Mouse (Mus musculus) G1E (cell line): ENCODE data around the gene Zfp775. TPM values are rescaled to one million over a fixed set of nuclear protein-coding genes. Genes with fewer than 3 reads are reported as not detected.

Source experiments
- ATAC-seq: 2 replicates; pipeline ENCODE4 v1.8.0; 2016; ENCODE audit warnings: mild to moderate bottlenecking; ENCODE audit not compliant: insufficient number of reproducible peaks, poor library complexity, low FRiP score, severe bottlenecking; ENCODE audit errors: extremely low read depth
- DNase-seq: peaks from one replicate; pipeline ENCODE4 v3.0.0; 2012; ENCODE audit warnings: low spot score
- H3K27me3 ChIP-seq: 2 replicates; pipeline ENCODE4 v1.6.1; 2012; ENCODE audit warnings: mild to moderate bottlenecking, low read length, inconsistent platforms; ENCODE audit not compliant: insufficient read depth
- H3K36me3 ChIP-seq: replicated peaks from 2 replicates; pipeline ENCODE3; 2012; ENCODE audit warnings: mild to moderate bottlenecking, inconsistent platforms
- H3K4me1 ChIP-seq: 2 replicates; pipeline ENCODE4 v1.6.1; 2012; ENCODE audit warnings: low read depth, low read length, inconsistent platforms, mixed read lengths; ENCODE audit not compliant: insufficient read depth
- H3K4me3 ChIP-seq: 2 replicates; pipeline ENCODE4 v1.5.1; 2012; ENCODE audit warnings: low read depth, mild to moderate bottlenecking, inconsistent platforms, low read length, moderate library complexity, mixed read lengths
- H3K9me3 ChIP-seq: replicated peaks from 2 replicates; pipeline ENCODE4 v1.6.1; 2012; ENCODE audit warnings: inconsistent platforms
- CTCF ChIP-seq: IDR thresholded peaks from 2 replicates; pipeline ENCODE4 v1.5.1; 2012; ENCODE audit warnings: low read depth, low read length, inconsistent platforms, mixed read lengths
- GATA1 ChIP-seq: IDR thresholded peaks from 2 replicates; pipeline ENCODE4 v1.6.1; 2012; ENCODE audit warnings: borderline replicate concordance, low read length, inconsistent platforms, mixed read lengths
- GATA2 ChIP-seq: IDR thresholded peaks from 2 replicates; pipeline ENCODE4 v1.6.1; 2012; ENCODE audit warnings: low read depth, low read length, inconsistent platforms, borderline replicate concordance
- POLR2AphosphoS5 ChIP-seq: IDR thresholded peaks from 2 replicates; pipeline ENCODE4 v1.6.1; 2012; ENCODE audit warnings: low read depth, low read length, inconsistent platforms; ENCODE audit not compliant: insufficient replicate concordance
- TAL1 ChIP-seq: conservative IDR thresholded peaks from 2 replicates; pipeline ENCODE4 v1.6.1; 2012; ENCODE audit warnings: low read depth, low read length, inconsistent platforms, mixed read lengths
- polyA plus RNA-seq: library from polyadenylated mRNA; stranded (reverse); fragments of >175 nt; gene quantifications from 2 replicates; pipeline ENCODE4 v1.2.3, GENCODE M21; 2012
- total RNA-seq, 2 experiments: library from RNA; stranded (forward) in 1 of 2; stranded (reverse) in 1 of 2; fragments of 200-1000 nt in 1 of 2; fragments of >200 nt in 1 of 2; fragmentation: Nextera tagmentation in 1 of 2; gene quantifications; 2 replicates each; pipeline ENCODE4 v1.2.3; 2014 to 2017

The Zfp775 gene
- not detected in 2 replicates for total RNA-seq (2014; fragmentation: Nextera tagmentation)
- total RNA-seq (2017), result 0.06 and 0.11 TPM in 2 replicates
- polyA plus RNA-seq, result not detected in 2 replicates

- no peaks in the 10 kb centered on the region; the same call in 1 of the 2 replicates for H3K9me3 ChIP-seq
- no peaks in the 10 kb centered on the region for H3K36me3 ChIP-seq
- TF ChIP-seq POLR2AphosphoS5 (no peak), GATA1 (no peak), GATA2 (no peak), TAL1 (no peak), CTCF (no peak)
- no peak within 1 kb of the TSS for H3K4me3 ChIP-seq
- ATAC-seq (no peak), DNase-seq (no peak)
- H3K27me3 ChIP-seq, result no peaks in the 10 kb centered on the region
- no peaks in the 10 kb centered on the region for H3K4me1 ChIP-seq
These were observed at the start of gene Zfp775 for GRCm38 (mm10) chr6:48601271-48602079. TSS of gene Zfp775 (plus strand) at chr6:48602063.

DNA sequence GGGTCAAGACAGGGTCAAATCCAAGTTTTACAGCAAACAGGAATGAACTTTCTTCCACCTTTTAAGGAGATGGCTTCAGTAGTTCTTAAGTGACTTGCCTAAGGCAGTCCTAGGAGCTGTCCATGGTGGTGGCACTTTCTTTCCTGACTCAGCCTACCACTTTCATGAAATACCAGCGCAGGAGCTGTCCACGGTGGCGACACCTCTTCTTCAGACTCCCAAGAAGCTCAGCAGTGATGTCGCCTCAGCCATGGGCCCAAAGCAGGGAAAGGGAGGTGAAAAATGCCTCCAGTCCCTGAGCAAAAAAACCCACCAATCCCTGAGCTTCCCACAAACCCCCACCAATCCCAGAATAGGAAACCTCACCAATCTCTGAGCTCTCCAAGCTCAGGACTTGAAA lies 48.9 kb upstream of the Zfp775 start:
- no peaks in the 10 kb centered on the region for H3K9me3 ChIP-seq
- ATAC-seq, result no peak
- no peak overlapping the region for H3K4me3 ChIP-seq
- peaks cover 3% of the 10 kb centered on the region; the same call in 1 of the 2 replicates for H3K27me3 ChIP-seq
- no peaks in the 10 kb centered on the region for H3K4me1 ChIP-seq
- no peak for DNase-seq
- TF ChIP-seq GATA2 (no peak), POLR2AphosphoS5 (no peak), TAL1 (no peak), GATA1 (no peak), CTCF (no peak)
- H3K36me3 ChIP-seq, result no peaks in the 10 kb centered on the region

- H3K36me3 ChIP-seq, result no peaks in the 10 kb centered on the region
- H3K4me3 ChIP-seq, result no peak overlapping the region
- DNase-seq, result no peak
These were observed 48.0 kb upstream of the Zfp775 start for GRCm38 (mm10) chr6:48553819-48554218.

DNA sequence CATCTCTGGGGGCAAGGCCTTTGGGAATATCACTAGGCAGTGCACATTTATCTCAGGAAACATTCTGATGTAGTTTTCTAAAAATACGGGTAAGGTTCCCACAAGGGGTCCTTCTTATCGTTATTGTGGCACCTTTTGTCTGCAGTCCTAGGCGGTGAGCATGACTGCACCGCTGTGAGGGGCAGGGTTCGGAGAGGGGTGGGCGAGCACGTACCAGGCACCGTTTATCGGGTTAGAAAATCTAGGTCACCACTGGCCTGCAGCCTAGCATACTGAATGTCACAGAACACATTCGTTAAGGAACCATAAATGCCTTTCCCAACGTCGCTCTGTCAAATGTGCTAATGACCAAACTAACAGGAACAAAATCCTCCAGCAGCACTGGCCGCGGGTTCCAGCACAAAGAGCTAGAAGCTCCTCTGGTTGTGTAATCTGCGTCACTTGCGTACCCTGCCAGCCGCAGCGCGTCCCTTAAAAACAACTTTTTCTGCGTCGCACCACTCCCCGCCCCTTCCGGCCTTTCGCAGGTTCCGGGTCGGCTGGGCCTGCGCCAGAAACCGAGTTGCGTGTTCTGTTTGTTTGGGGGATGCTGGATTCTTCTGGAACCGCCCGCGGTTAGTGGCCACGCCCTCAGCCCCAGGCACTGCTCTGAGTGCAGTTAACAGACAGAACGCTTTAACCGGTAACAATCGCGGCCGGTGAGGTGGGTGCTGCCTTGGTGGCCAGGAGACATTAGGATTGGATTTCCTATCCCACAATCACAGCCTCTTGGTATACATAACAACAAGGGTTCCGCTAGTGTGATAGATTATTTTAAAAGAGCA lies 47.4 kb upstream of the Zfp775 start, which contains the start of gene Lrrc61:
Gene Lrrc61 (plus strand): TSS at position 517 of the 824 bp plus-strand sequence.
- no peak within 1 kb of the TSS for H3K4me3 ChIP-seq
- DNase-seq, result no peak
- no peak for TF ChIP-seq GATA2
- ATAC-seq, result no peak
- no peaks in the 10 kb centered on the region for H3K9me3 ChIP-seq
- no peaks in the 10 kb centered on the region for H3K4me1 ChIP-seq
- peaks cover 3% of the 10 kb centered on the region; the same call in 1 of the 2 replicates for H3K27me3 ChIP-seq
- no peaks in the 10 kb centered on the region for H3K36me3 ChIP-seq

More at GRCm38 (mm10) chr6:48553819-48554218, 48.0 kb upstream of the Zfp775 start:
- H3K27me3 ChIP-seq, result peaks cover 3% of the 10 kb centered on the region; the same call in 1 of the 2 replicates
- TF ChIP-seq GATA1, result no peak
- TF ChIP-seq GATA2, result no peak
- no peak for TF ChIP-seq POLR2AphosphoS5
- no peak for TF ChIP-seq TAL1
- TF ChIP-seq CTCF, result no peak
- no peaks in the 10 kb centered on the region for H3K4me1 ChIP-seq
- ATAC-seq, result no peak
- H3K9me3 ChIP-seq, result no peaks in the 10 kb centered on the region

- Histone ChIP-seq H3K4me3 (no peak overlapping the region), H3K9me3 (no peaks in the 10 kb centered on the region), H3K4me1 (no peaks in the 10 kb centered on the region), H3K36me3 (no peaks in the 10 kb centered on the region), H3K27me3 (peaks cover 3% of the 10 kb centered on the region; the same call in 1 of the 2 replicates)
- ATAC-seq (no peak), DNase-seq (no peak)
- TF ChIP-seq GATA1 (no peak), TAL1 (no peak), POLR2AphosphoS5 (no peak), GATA2 (no peak), CTCF (no peak)
These were observed 46.6 kb upstream of the Zfp775 start for GRCm38 (mm10) chr6:48555104-48555890.
